ENCODE assay signal across 38 mouse cellular contexts in the genomic region with DNA sequence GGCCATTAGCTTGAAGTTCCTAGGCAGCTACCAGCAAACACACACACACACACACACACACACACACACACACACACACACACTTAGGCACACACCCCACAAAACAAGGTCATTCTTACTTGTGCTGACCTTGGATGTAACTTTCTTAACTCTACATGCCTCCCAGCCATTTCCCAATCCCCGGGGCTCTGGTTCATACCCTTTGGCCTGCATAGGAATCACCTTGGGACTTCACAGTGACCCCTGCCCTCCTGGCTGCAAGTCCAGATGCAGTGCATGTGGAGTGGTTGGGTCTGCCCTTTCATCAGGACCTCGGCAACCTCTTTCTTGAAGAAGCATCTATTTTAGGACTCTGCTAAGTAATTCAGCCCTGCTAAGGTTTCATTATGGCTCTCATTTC. TPM values are rescaled to one million over a fixed set of nuclear protein-coding genes. Genes with fewer than 3 reads are reported as not detected.
"Had no signal": no experiment of that assay in that cellular context is flagged by ENCODE, and none has a peak within 500 bp of the region (broad histone marks: within the 10 kb centered on the region; RNA-seq: fewer than 3 reads in every experiment).

No protein-coding gene starts in this region.

- H3K27ac ChIP-seq: heart, embryonic 10.5 days; heart, embryonic 13.5 days; heart, embryonic 15.5 days; hindbrain, embryonic 13.5 days; hindbrain, embryonic 15.5 days; hindbrain, postnatal 0 days; layer of hippocampus, adult 2 months; left cerebral cortex, adult 2 months; limb, embryonic 10.5 days; limb, embryonic 12.5 days; liver, embryonic 12.5 days; liver, embryonic 14.5 days had no signal

- H3K4me1 ChIP-seq: heart, embryonic 13.5 days; heart, embryonic 15.5 days; hindbrain, embryonic 13.5 days; hindbrain, embryonic 15.5 days; limb, embryonic 12.5 days; liver, embryonic 12.5 days had no signal

- H3K9me3 ChIP-seq: heart, embryonic 10.5 days; heart, embryonic 13.5 days; heart, embryonic 15.5 days; hindbrain, embryonic 13.5 days; hindbrain, embryonic 15.5 days; limb, embryonic 10.5 days; limb, embryonic 12.5 days; liver, embryonic 12.5 days had no signal

- H3K4me2 ChIP-seq: heart, embryonic 13.5 days; heart, embryonic 15.5 days; hindbrain, embryonic 13.5 days; hindbrain, embryonic 15.5 days; limb, embryonic 12.5 days; liver, embryonic 12.5 days had no signal

- H3K36me3 ChIP-seq: heart, embryonic 10.5 days; heart, embryonic 13.5 days; heart, embryonic 15.5 days; hindbrain, embryonic 13.5 days; hindbrain, embryonic 15.5 days; limb, embryonic 10.5 days; limb, embryonic 12.5 days; liver, embryonic 12.5 days had no signal

- H3K9ac ChIP-seq: heart, embryonic 13.5 days; heart, embryonic 15.5 days; hindbrain, embryonic 13.5 days; hindbrain, embryonic 15.5 days; limb, embryonic 12.5 days; liver, embryonic 12.5 days; liver, embryonic 14.5 days had no signal

- H3K4me3 ChIP-seq: heart, embryonic 10.5 days; heart, embryonic 13.5 days; heart, embryonic 15.5 days; hindbrain, embryonic 13.5 days; hindbrain, embryonic 15.5 days; layer of hippocampus, adult 2 months; left cerebral cortex, adult 2 months; limb, embryonic 10.5 days; limb, embryonic 12.5 days; liver, embryonic 12.5 days had no signal

- H3K27me3 ChIP-seq: hindbrain, embryonic 15.5 days had no signal

- DNase-seq: gastrocnemius, postnatal 14 days; gastrocnemius, postnatal 36 days; heart, adult 18-20 months; heart, postnatal 14 days; heart, postnatal 36 days; kidney, adult 11 months; kidney, adult 8-10 months; kidney, postnatal 10 days; kidney, postnatal 4 days; liver had no signal

- ATAC-seq: hindbrain, postnatal 0 days; intestine, embryonic 16.5 days; liver, embryonic 12.5 days had no signal

RNA-seq across cellular contexts. Expression of a gene that starts 13.9 kb away (rescaled TPM):
- total RNA-seq: gastrocnemius, adult 18-20 months; gastrocnemius, adult 8-10 months; gastrocnemius, postnatal 14 days; gastrocnemius, postnatal 36 days; heart, adult 18-20 months; heart, adult 8-10 months; heart, postnatal 14 days; heart, postnatal 36 days; hematopoietic stem cell, adult 5-6 weeks had no signal
- polyA plus RNA-seq: gonadal fat pad, adult 2 months; heart, embryonic 10.5 days; heart, embryonic 13.5 days; heart, embryonic 15.5 days; heart, postnatal 0 days; hindbrain, embryonic 11.5 days; intestine, embryonic 14.5 days; intestine, embryonic 16.5 days; kidney, embryonic 14.5 days; kidney, embryonic 16.5 days; limb, embryonic 10.5 days; limb, embryonic 12.5 days; liver, embryonic 12.5 days; liver, embryonic 14.5 days; liver, embryonic 16.5 days had no signal

RNA-seq across cellular contexts. Expression of a gene that starts 29.5 kb away (rescaled TPM):
- total RNA-seq: hematopoietic stem cell, adult 5-6 weeks; layer of hippocampus, postnatal 25 days; left cerebral cortex, adult 2 months; left cerebral cortex, postnatal 14 days; left cerebral cortex, postnatal 36 days had no signal
- polyA plus RNA-seq: heart, embryonic 13.5 days; heart, embryonic 15.5 days; heart, postnatal 0 days; hindbrain, embryonic 11.5 days; hindbrain, embryonic 13.5 days; intestine, embryonic 14.5 days; intestine, embryonic 16.5 days; kidney, embryonic 14.5 days; kidney, embryonic 16.5 days; limb, embryonic 14.5 days; liver, embryonic 12.5 days; liver, embryonic 14.5 days; liver, embryonic 16.5 days had no signal
